Mouse (Mus musculus) megakaryocyte-erythroid progenitor cell, adult 5-6 weeks (primary cell): Measurements from ENCODE around the gene Lrrc3b. TPM values are rescaled to one million over a fixed set of nuclear protein-coding genes. Genes with fewer than 3 reads are reported as not detected.

Experiments used
- ATAC-seq: replicated peaks from 2 replicates; pipeline ENCODE4 v1.8.0; 2016; ENCODE audit warnings: mild to moderate bottlenecking, inconsistent platforms; ENCODE audit not compliant: severe bottlenecking, poor library complexity, low FRiP score, low TSS enrichment
- total RNA-seq, 2 experiments: library from RNA; stranded (forward) in 1 of 2; stranded (reverse) in 1 of 2; fragments of 200-1000, 215-1000 nt in 1 of 2; fragments of >200 nt in 1 of 2; fragmentation: Nextera tagmentation in 1 of 2; gene quantifications; 2 replicates each; pipeline ENCODE4 v1.2.3; 2014 to 2017

The Lrrc3b gene
- total RNA-seq (2014; fragmentation: Nextera tagmentation) (not detected in 2 replicates), total RNA-seq (2017) (not detected in 2 replicates)

- ATAC-seq: no peak
Measured at GRCm38 (mm10) chr14:15438485-15439157, at the start of gene Lrrc3b. Lrrc3b (minus strand) TSS chr14:15438987.

GRCm38 (mm10) chr14:15477668-15478067 lies 38.9 kb upstream of the Lrrc3b start:
- ATAC-seq: no peak

DNA sequence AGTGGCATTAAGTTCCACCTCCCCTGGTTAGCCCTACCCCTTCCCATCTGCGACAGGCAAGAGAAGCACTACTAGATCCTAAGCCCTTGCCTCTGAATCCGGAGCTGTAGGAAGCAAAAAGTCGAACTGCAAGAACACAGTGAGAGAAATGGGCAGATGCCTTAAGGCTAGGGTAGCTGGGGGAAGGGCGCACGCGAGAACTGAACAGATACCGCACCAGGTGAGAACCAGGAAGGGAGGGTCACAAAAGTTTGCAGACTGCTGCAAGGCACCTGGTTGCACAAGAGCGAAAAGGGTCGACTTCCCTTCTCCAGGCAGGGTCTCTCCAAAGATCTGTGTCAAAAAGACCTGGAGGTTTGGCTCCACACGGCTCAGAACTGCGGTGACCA lies 697 bp downstream of the Lrrc3b start:
- no peak for ATAC-seq

DNA sequence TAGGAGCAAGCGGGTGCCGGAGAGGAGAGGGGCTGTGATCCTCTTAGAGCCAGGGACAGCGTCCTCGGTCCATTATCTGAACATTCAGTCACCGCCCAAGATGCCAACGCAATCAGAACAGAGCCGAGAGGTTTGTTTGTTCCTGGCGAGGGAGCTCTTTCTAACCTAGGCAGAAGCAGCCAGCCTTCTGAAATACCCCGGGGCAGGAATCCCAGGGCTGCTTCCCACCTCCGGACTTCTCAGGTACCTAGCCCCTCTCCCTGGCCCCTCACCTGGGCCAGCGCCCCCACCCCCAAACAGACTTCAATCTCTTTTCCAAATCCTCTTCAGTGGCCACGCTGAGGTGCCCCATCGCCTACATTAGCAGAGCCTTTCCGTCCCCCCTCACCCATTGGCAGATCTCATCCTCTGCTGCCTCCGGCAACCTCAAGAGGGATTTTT lies 1.3 kb downstream of the Lrrc3b start:
- ATAC-seq: no peak

GRCm38 (mm10) chr14:15437046-15437445 lies 1.7 kb downstream of the Lrrc3b start:
- no peak for ATAC-seq

- no peak for ATAC-seq
Measured at GRCm38 (mm10) chr14:15436586-15436985, 2.2 kb downstream of the Lrrc3b start.

DNA sequence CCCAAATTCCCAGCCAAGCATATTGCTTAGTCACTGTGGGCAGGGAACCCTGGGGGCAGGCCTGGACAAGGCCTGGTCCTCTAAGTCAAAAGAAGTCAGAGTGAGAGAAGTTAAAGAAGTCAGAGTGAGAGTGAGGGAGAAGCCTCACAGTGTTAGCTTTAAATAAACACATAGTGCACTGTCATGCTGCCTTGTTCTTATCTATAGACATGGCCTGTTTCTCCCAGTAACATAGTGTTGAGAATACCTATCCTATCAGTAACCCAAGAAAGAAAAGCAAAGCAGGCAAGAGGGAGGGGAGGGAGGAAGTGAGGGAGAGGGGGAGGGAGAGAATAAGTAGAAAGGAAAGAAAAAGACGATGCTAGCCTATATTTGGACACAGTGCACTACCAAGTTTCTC lies 6.4 kb downstream of the Lrrc3b start:
- ATAC-seq: no peak

GRCm38 (mm10) chr14:15421624-15422023 lies 17.2 kb downstream of the Lrrc3b start:
- ATAC-seq: no peak

DNA sequence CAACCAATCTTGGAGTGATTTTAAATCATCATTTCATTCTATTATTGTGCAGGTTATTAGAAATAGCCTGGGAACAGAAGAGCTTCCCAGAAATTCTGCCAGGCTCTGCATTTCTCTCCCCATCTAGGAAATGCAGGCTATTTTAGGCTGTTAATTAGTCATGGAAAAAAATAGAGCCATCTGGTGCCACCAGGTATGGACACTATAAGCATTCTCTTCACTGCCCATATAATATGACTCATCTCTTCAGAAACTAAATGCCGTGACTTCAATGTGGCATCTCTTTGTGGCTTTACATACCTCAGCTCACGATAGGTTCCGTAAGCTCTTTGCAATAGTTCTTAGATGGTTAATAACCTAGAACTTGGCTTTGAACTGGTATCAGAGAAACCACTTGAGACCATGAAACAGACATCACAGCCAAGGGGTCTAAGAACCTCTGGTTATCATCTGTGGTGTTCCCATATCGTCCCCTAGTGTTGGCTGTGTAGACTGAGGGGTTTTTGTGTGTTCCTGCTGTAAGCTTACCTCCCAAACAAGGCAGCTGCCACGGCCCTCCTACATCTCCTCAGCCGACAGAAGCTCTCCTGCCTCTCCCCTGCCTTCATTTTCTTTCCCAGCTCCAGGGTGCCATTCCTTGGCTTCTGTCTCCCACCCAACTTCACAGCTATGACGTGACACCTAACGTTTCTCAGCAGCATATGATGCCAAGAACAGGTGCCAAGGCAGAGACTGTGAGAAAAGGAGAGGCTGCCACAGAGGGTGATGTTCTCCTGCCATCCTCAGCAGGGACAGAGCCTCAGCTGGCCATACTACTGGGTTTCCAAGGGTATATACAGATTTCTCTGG lies 27.9 kb downstream of the Lrrc3b start:
- ATAC-seq: no peak

GRCm38 (mm10) chr14:15385536-15385935 lies 53.3 kb downstream of the Lrrc3b start:
- ATAC-seq: no peak

DNA sequence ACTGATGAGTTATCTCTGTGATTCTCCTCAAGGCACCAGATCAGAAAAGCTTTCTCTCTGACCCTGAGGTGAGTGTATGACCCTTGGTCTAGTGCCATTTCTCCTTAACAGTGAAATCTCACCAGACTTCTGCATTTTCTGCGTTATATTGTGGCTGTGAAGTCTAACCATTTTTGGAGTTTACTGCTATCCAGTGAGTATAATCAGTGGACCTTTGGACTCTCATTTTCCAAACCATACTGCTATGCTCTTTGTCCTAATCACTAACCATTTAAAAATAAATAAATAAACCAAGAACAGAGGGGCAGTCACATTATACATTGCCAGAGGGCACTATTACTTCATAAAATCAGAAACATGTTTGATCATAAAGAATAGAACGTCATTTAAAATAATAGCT lies 53.8 kb downstream of the Lrrc3b start:
- ATAC-seq: no peak

DNA sequence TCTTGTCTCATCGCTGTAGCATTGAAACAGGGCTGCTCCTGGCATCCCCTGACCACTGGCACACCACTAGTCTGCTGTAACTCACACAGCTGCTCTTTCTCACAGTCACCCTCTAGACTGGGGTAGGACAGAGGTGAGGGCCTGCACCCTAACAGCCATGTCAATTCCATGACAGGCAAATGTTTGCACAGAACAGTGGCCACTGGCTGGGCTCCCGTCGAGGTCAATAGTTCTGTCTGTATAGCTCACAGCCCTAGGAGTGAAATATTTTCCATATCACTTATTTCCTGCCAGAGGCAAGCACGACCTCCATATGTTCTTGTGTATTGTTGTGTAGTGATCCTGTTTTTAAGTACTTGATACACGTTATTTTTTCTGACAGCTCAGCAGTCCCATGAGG lies 54.3 kb downstream of the Lrrc3b start:
- no peak for ATAC-seq

- no peak for ATAC-seq
Measured at GRCm38 (mm10) chr14:15383133-15383532, 55.7 kb downstream of the Lrrc3b start.

GRCm38 (mm10) chr14:15377368-15377767 lies 61.4 kb downstream of the Lrrc3b start:
- ATAC-seq: no peak

- ATAC-seq: no peak
Measured at GRCm38 (mm10) chr14:15376786-15377185, 62.0 kb downstream of the Lrrc3b start.

GRCm38 (mm10) chr14:15374271-15374670 lies 64.5 kb downstream of the Lrrc3b start:
- ATAC-seq: no peak

GRCm38 (mm10) chr14:15372985-15373384 lies 65.8 kb downstream of the Lrrc3b start:
- no peak for ATAC-seq

DNA sequence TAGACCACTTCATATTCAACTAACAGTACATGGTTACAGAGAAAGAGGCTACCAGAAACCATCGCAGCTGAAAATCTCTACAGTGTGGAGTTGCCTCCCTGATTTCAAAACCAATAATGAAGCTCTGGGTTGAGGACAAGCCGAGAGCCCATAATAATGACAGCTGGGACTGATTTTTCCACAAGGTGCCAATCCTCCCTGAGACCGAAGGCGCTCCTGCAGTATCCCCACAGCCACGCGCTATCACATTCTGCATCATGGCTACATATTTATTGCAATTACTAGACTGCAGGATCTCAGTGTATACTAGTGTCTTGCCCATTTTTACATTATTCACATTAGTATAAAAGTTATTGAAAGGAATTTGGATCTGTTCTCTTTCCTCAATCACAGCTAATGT lies 73.7 kb downstream of the Lrrc3b start:
- no peak for ATAC-seq

DNA sequence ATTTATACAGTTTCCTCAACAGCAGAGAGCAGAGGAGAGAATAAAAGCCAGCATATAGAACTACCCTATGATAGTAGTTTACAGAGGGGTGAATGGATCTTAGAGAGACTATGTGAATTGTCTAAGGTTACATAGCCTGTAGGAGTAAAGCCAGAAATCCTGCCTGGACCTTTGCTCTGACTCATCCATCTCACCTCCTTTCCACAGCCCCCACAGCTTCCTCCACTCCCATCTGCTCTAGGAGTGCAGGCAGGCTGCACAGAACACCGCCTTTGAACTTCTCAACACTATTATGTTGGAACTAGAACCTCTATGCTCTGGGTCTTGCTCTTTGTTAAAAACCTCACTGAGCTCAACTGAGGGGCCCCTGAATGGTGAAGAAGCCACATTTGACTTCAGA lies 78.9 kb downstream of the Lrrc3b start:
- ATAC-seq: no peak

DNA sequence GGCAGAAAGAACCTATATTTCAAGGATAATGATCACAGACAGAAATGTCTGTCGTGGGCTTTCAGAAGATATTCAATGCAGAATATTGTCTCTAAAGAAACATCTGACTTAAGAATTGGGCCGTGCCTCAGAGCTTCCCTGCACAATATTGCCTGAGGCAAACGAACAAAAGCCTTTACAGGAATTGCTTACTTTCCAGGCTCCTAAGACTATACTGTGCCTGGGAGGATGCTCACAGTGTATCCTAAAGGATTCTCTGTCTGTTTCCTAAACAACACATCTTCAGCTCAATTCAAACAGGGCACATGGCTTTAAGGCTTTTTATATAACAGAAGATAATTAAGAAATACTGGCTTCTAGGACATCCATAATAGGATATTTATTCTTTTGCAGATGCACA lies 79.7 kb downstream of the Lrrc3b start:
- no peak for ATAC-seq

DNA sequence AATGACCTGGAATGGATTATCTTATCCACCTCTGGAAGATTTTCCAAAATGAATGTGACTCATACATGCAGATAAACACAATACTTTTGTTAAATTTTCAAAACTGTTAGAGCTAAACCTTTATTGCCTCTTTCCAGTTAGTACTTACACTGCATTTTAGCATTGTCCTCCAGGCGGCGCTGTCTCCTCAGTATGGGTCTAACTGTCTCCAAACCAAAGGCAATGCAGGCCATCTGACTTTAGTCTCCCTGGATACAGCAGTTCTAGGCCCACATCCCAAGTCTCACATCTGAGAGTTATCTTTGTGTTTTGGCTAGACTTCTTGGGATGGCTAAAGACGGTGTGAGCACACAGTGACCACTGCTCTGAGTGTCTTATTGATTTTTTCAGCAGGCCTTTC lies 83.3 kb downstream of the Lrrc3b start:
- ATAC-seq: peak; percentile 73
